Mouse (Mus musculus): ENCODE data around the gene Ybey. TPM values are rescaled to one million over a fixed set of nuclear protein-coding genes. Genes with fewer than 3 reads are reported as not detected.

The Ybey gene
- 7.1 and 7.2 TPM in 2 replicates for polyA plus RNA-seq (2015; fragmentation: Nextera tagmentation; extraction: Ambion mirVana)

DNA sequence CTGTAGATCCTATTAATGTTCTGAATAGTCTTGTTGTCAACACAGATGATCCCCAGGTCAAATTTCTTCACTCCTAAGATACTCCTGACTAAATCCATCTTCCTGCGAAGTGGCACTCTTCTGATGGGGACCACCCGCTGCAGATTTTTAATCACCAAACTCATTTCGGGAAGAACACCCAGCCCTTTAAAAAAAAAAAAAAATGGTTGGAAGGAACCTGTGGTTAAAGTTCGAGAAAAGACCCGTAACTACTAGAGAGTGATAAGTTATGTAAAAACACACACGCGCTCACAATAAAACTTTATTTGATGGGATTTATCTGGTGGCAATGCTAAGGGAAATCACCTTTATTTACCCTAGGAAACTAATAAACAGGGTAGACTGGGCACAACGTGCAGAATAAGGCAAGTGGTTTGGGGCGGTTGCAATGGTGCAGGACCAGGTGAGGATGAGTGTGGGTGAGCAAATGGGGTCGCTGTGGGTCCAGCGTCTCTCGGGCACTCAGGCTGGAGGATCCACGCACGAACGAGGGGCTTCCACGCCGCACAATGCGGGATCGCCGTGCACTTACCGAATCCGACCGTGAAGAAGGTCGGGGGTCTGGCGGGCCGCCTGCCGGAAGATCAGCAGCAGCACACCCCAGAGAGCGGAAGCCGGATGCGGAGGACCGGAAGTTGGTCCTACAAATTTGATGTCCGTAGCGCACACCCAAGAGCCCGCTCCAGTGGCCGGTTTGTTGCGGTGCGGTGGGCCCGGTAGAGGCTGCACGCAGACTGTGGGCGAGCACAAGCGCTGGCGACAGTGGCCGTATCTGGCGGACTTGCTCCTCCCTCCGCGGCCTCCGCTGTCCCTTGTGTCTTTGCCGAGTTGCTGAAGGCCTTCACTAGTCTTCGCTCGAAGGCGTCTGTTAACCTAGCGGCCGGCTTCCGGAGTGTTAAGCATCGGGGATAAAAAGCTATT is at the start of gene Ybey, which contains the start of gene Mcm3ap:
Gene Ybey (minus strand): TSS at position 912 of the 960 bp plus-strand sequence.
Gene Mcm3ap (plus strand): TSS at position 725 of the 960 bp plus-strand sequence.
- Histone ChIP-seq H3K27ac (ENCODE audit: low read length) (peak within 1 kb of the TSS; percentile 85), H3K27me3 (replicated peaks; ENCODE audit: control insufficient read depth, insufficient read depth, low read length) (no peaks in the 10 kb centered on the region), H3K4me2 (ENCODE audit: low read length) (peak within 1 kb of the TSS; percentile 63), H3K9me3 (ENCODE audit: control insufficient read depth, low read length) (no peaks in the 10 kb centered on the region), H3K4me1 (replicated peaks; ENCODE audit: control insufficient read depth, insufficient read depth, low read length) (peaks cover 23% of the 10 kb centered on the region), H3K9ac (replicated peaks; ENCODE audit: low read depth, low read length) (peak within 1 kb of the TSS; percentile 88), H3K36me3 (ENCODE audit: control insufficient read depth, insufficient read depth) (peaks cover 10% of the 10 kb centered on the region), H3K4me3 (replicated peaks; ENCODE audit: low read length) (peak within 1 kb of the TSS; percentile 80)
- WGBS = 1% methylated on average over 55 of the region's 55 CpGs
- peak; percentile 99 for ATAC-seq

DNA sequence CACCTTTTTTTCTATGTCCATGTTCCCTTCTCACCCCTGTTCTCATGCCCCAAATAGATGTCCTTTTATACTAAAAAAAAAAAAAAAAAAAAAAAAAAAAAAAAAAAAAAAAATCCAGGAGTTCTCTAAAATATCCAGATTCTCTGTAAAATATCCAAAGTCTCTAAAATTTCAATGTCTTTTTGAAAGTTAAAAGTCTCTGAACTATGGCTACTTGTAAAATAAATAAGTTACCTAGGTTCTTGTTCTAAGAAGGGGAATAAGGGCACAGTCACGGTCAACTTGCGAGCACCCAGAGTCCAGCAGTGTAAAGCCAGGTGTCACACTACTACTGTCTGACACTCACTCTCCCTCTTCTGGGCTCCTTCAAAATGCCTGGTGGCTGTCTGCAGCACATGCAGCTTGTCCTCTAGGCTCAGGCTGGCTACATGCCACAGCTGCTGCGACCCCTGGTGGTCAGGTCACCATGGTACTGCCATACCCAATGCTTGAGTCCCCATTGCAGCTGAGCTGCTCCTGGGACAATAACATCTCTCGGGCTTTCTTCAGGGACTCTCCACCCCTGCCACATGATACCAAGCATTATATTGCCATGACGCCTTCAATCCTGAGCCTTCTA is 44.2 kb upstream of the Ybey start:
- no peaks in the 10 kb centered on the region for H3K4me1 ChIP-seq (replicated peaks; ENCODE audit: control insufficient read depth, insufficient read depth, low read length)
- no peak overlapping the region for H3K4me3 ChIP-seq (replicated peaks; ENCODE audit: low read length)
- 41% methylated on average over 5 of the region's 5 CpGs for WGBS
- no peak overlapping the region for H3K4me2 ChIP-seq (ENCODE audit: low read length)
- no peak overlapping the region for H3K9ac ChIP-seq (replicated peaks; ENCODE audit: low read depth, low read length)
- H3K36me3 ChIP-seq (ENCODE audit: control insufficient read depth, insufficient read depth) = peaks cover 32% of the 10 kb centered on the region
- ATAC-seq = peak; percentile 65
- H3K9me3 ChIP-seq (ENCODE audit: control insufficient read depth, low read length) = no peaks in the 10 kb centered on the region
- H3K27me3 ChIP-seq (replicated peaks; ENCODE audit: control insufficient read depth, insufficient read depth, low read length) = no peaks in the 10 kb centered on the region
- no peak overlapping the region for H3K27ac ChIP-seq (ENCODE audit: low read length)

DNA sequence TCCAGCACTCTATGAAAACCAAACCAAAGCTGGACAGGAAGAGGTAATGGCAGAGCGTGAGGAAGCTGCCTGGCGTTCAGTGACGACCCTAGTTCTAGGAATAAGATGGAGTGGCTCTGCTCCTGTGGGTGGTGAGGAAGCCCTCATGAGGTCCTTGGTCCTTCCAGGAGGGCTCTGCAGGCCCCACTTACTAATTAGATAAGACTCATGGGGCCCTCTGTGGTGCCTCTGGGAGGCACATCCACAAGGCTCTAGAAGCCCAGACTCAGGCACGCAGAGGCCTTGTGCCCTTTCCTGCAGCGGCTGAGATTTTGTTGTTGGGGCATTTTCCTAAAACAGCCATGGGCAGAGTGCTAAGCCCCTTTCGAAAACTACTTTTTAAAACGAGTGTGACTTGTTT is 37.0 kb upstream of the Ybey start:
- no peaks in the 10 kb centered on the region for H3K9me3 ChIP-seq (ENCODE audit: control insufficient read depth, low read length)
- H3K27me3 ChIP-seq (replicated peaks; ENCODE audit: control insufficient read depth, insufficient read depth, low read length) = no peaks in the 10 kb centered on the region
- H3K36me3 ChIP-seq (ENCODE audit: control insufficient read depth, insufficient read depth) = peaks cover 56% of the 10 kb centered on the region
- no peak overlapping the region for H3K9ac ChIP-seq (replicated peaks; ENCODE audit: low read depth, low read length)
- no peak overlapping the region for H3K4me3 ChIP-seq (replicated peaks; ENCODE audit: low read length)
- H3K27ac ChIP-seq (ENCODE audit: low read length) = no peak overlapping the region
- no peaks in the 10 kb centered on the region for H3K4me1 ChIP-seq (replicated peaks; ENCODE audit: control insufficient read depth, insufficient read depth, low read length)
- 96% methylated on average over 7 of the region's 7 CpGs for WGBS
- no peak for ATAC-seq
- H3K4me2 ChIP-seq (ENCODE audit: low read length) = no peak overlapping the region

GRCm38 (mm10) chr10:76504271-76504943 is 35.5 kb upstream of the Ybey start:
- no peaks in the 10 kb centered on the region for H3K4me1 ChIP-seq (replicated peaks; ENCODE audit: control insufficient read depth, insufficient read depth, low read length)
- WGBS = 97% methylated on average over 11 of the region's 11 CpGs
- H3K4me2 ChIP-seq (ENCODE audit: low read length) = no peak overlapping the region
- H3K27ac ChIP-seq (ENCODE audit: low read length) = no peak overlapping the region
- H3K9me3 ChIP-seq (ENCODE audit: control insufficient read depth, low read length) = no peaks in the 10 kb centered on the region
- H3K9ac ChIP-seq (replicated peaks; ENCODE audit: low read depth, low read length) = no peak overlapping the region
- no peaks in the 10 kb centered on the region for H3K27me3 ChIP-seq (replicated peaks; ENCODE audit: control insufficient read depth, insufficient read depth, low read length)
- peaks cover 55% of the 10 kb centered on the region for H3K36me3 ChIP-seq (ENCODE audit: control insufficient read depth, insufficient read depth)
- H3K4me3 ChIP-seq (replicated peaks; ENCODE audit: low read length) = no peak overlapping the region
- ATAC-seq = no peak

DNA sequence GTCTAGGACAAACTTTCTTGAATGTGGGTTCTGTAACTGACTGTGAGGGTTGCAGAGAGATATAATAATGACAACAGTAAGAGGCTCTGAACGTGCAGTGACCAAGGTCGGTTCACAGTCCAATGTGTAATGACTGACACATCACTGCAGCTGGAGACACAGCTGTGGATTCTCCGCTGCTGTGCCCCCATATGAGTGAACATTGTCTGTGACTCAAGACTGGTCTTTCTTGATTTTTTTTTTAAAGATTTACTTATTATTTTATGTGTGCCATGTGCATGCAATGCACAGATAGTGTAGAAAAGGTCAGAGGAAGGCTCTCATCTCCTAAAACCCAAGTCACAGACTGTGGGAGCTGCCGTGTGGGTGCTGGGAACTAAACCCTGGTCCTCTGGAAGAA is 28.6 kb upstream of the Ybey start:
- WGBS = 95% methylated on average over 4 of the region's 4 CpGs
- peaks cover 37% of the 10 kb centered on the region for H3K36me3 ChIP-seq (ENCODE audit: control insufficient read depth, insufficient read depth)
- ATAC-seq = no peak
- H3K9ac ChIP-seq (replicated peaks; ENCODE audit: low read depth, low read length) = no peak overlapping the region
- H3K4me2 ChIP-seq (ENCODE audit: low read length) = no peak overlapping the region
- H3K27me3 ChIP-seq (replicated peaks; ENCODE audit: control insufficient read depth, insufficient read depth, low read length) = no peaks in the 10 kb centered on the region
- H3K27ac ChIP-seq (ENCODE audit: low read length) = no peak overlapping the region
- H3K4me1 ChIP-seq (replicated peaks; ENCODE audit: control insufficient read depth, insufficient read depth, low read length) = no peaks in the 10 kb centered on the region
- no peak overlapping the region for H3K4me3 ChIP-seq (replicated peaks; ENCODE audit: low read length)
- no peaks in the 10 kb centered on the region for H3K9me3 ChIP-seq (ENCODE audit: control insufficient read depth, low read length)

DNA sequence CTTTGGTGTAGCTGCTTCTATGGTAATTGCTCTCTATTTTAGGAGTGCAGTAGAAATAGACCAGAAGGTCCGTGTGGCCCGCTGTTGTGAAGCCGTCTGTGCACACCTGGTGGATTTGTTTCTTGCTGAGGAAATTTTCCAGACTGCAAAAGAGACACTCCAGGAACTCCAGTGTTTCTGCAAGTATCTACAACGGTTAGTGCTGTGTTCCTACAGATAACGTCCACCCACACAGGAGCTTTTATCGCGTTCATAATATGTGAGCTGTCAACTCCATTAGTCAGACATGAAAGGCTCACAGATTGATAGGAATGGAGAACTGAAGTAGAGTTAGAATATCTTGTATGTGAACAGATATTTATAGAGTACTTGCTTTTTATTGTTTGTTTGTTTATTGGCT is 27.5 kb upstream of the Ybey start:
- H3K4me2 ChIP-seq (ENCODE audit: low read length) = no peak overlapping the region
- no peaks in the 10 kb centered on the region for H3K27me3 ChIP-seq (replicated peaks; ENCODE audit: control insufficient read depth, insufficient read depth, low read length)
- peaks cover 39% of the 10 kb centered on the region for H3K36me3 ChIP-seq (ENCODE audit: control insufficient read depth, insufficient read depth)
- no peak overlapping the region for H3K9ac ChIP-seq (replicated peaks; ENCODE audit: low read depth, low read length)
- WGBS = 95% methylated on average over 7 of the region's 7 CpGs
- H3K4me1 ChIP-seq (replicated peaks; ENCODE audit: control insufficient read depth, insufficient read depth, low read length) = no peaks in the 10 kb centered on the region
- no peaks in the 10 kb centered on the region for H3K9me3 ChIP-seq (ENCODE audit: control insufficient read depth, low read length)
- no peak for ATAC-seq
- no peak overlapping the region for H3K4me3 ChIP-seq (replicated peaks; ENCODE audit: low read length)
- no peak overlapping the region for H3K27ac ChIP-seq (ENCODE audit: low read length)

DNA sequence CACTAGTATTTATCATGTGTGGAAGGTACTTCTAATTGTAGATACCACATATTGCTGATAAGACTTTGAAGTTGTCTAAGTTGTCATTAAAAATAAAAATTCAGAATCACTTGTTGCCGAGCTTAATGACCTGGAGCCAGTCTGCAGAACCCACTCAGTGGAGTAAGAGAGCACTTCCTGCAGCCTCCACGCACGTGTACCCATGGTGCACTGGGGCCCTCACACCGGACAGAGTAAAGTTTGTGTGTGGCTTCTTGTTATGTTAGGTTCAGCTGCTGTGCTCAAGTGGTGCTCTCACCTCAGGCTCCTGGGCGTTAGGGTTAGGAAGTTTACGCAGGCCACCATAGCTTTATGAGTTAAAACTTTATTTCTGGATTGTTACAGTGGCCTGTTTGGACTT is 26.6 kb upstream of the Ybey start:
- Histone ChIP-seq H3K4me2 (ENCODE audit: low read length) (no peak overlapping the region), H3K9ac (replicated peaks; ENCODE audit: low read depth, low read length) (no peak overlapping the region), H3K27me3 (replicated peaks; ENCODE audit: control insufficient read depth, insufficient read depth, low read length) (no peaks in the 10 kb centered on the region), H3K9me3 (ENCODE audit: control insufficient read depth, low read length) (no peaks in the 10 kb centered on the region), H3K4me1 (replicated peaks; ENCODE audit: control insufficient read depth, insufficient read depth, low read length) (no peaks in the 10 kb centered on the region), H3K4me3 (replicated peaks; ENCODE audit: low read length) (no peak overlapping the region), H3K36me3 (ENCODE audit: control insufficient read depth, insufficient read depth) (peaks cover 43% of the 10 kb centered on the region), H3K27ac (ENCODE audit: low read length) (no peak overlapping the region)
- WGBS = 93% methylated on average over 6 of the region's 6 CpGs
- no peak for ATAC-seq

DNA sequence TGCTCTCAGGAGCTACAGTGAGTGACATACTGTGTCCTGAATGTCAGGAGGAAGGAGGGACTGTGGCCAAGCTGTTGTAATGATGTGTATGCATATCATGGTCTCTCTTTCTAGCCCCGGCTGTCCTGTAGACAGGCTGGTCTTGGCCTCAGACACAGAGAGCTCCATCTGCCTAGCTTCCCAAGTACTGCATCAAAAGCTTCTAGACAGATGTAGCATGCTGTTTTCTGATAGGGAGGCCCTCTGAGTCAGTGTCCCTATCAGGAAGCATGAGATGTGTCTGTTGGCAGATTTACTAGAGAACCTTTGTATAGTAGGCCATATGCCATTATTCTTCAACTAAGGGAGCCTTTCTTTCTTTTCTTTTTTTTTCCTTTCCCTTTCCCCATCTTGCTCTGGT is 24.6 kb upstream of the Ybey start:
- Histone ChIP-seq H3K4me3 (replicated peaks; ENCODE audit: low read length) (no peak overlapping the region), H3K9ac (replicated peaks; ENCODE audit: low read depth, low read length) (no peak overlapping the region), H3K4me2 (ENCODE audit: low read length) (no peak overlapping the region), H3K4me1 (replicated peaks; ENCODE audit: control insufficient read depth, insufficient read depth, low read length) (no peaks in the 10 kb centered on the region), H3K9me3 (ENCODE audit: control insufficient read depth, low read length) (no peaks in the 10 kb centered on the region), H3K27me3 (replicated peaks; ENCODE audit: control insufficient read depth, insufficient read depth, low read length) (no peaks in the 10 kb centered on the region), H3K27ac (ENCODE audit: low read length) (no peak overlapping the region), H3K36me3 (ENCODE audit: control insufficient read depth, insufficient read depth) (peaks cover 58% of the 10 kb centered on the region)
- 85% methylated on average over 1 of the region's 1 CpGs for WGBS
- ATAC-seq = no peak

- H3K4me3 ChIP-seq (replicated peaks; ENCODE audit: low read length) = no peak overlapping the region
- no peaks in the 10 kb centered on the region for H3K9me3 ChIP-seq (ENCODE audit: control insufficient read depth, low read length)
- peaks cover 62% of the 10 kb centered on the region for H3K36me3 ChIP-seq (ENCODE audit: control insufficient read depth, insufficient read depth)
- ATAC-seq = no peak
- H3K9ac ChIP-seq (replicated peaks; ENCODE audit: low read depth, low read length) = no peak overlapping the region
- no peaks in the 10 kb centered on the region for H3K27me3 ChIP-seq (replicated peaks; ENCODE audit: control insufficient read depth, insufficient read depth, low read length)
- no peaks in the 10 kb centered on the region for H3K4me1 ChIP-seq (replicated peaks; ENCODE audit: control insufficient read depth, insufficient read depth, low read length)
- 97% methylated on average over 15 of the region's 15 CpGs for WGBS
- no peak overlapping the region for H3K27ac ChIP-seq (ENCODE audit: low read length)
- H3K4me2 ChIP-seq (ENCODE audit: low read length) = no peak overlapping the region
Measured at GRCm38 (mm10) chr10:76489205-76489604, 20.3 kb upstream of the Ybey start.

Measured in forebrain, embryonic 16.5 days (tissue).